Mouse (Mus musculus) CH12.LX (cell line): ENCODE results near the gene Gm8104. TPM values are rescaled to one million over a fixed set of nuclear protein-coding genes. Genes with fewer than 3 reads are reported as not detected.
"Not testable (repeated sequence)": the region's sequence is repeated elsewhere in the genome, so short reads cannot be mapped to it uniquely, and the experiment has no call there.

Experiments
- DNase-seq: peaks from one replicate; pipeline ENCODE4 v3.0.0-alpha.2; 2013; ENCODE audit errors: extremely low read depth
- H3K27ac ChIP-seq: 2 replicates; pipeline ENCODE4 v1.5.1; 2012; ENCODE audit warnings: low read depth, mild to moderate bottlenecking, control low read depth, moderate library complexity; ENCODE audit not compliant: insufficient read depth
- H3K27me3 ChIP-seq: replicated peaks from 2 replicates; pipeline ENCODE3; 2012; ENCODE audit warnings: inconsistent platforms
- H3K36me3 ChIP-seq, 2 experiments: replicated peaks in 1 of 2; 2 replicates each; pipeline versions ENCODE3 to v1.6.1; 2012; ENCODE audit warnings: inconsistent platforms in 1 of 2, low read length in 1 of 2, mild to moderate bottlenecking in 1 of 2, mixed read lengths in 1 of 2, moderate library complexity in 1 of 2; ENCODE audit not compliant: control insufficient read depth in 1 of 2, insufficient read depth in 1 of 2
- H3K4me1 ChIP-seq, 2 experiments: 2 replicates each; pipeline ENCODE4 v1.6.1; 2012; ENCODE audit warnings: inconsistent platforms in 1 of 2, moderate library complexity in 1 of 2; ENCODE audit not compliant: insufficient read depth in 2 of 2, control insufficient read depth in 1 of 2
- H3K4me2 ChIP-seq: 2 replicates; pipeline ENCODE4 v1.6.1; 2012; ENCODE audit warnings: low read depth, mild to moderate bottlenecking, control low read depth; ENCODE audit not compliant: poor library complexity, insufficient read depth, severe bottlenecking
- H3K4me3 ChIP-seq, 3 experiments: fragments of 150-350 bp in 1 of 3; sonication (generic) in 1 of 3; replicated peaks in 1 of 3; 2 replicates each; pipeline versions ENCODE3 to v1.5.1; 2011 to 2012; ENCODE audit warnings: low read depth in 2 of 3, low read length in 2 of 3, mild to moderate bottlenecking in 2 of 3, moderate library complexity in 2 of 3, control low read depth in 1 of 3, improper control_type of control experiment in 1 of 3, inconsistent platforms in 1 of 3, mixed read lengths in 1 of 3; ENCODE audit not compliant: poor library complexity in 1 of 3
- H3K79me2 ChIP-seq: replicated peaks from 2 replicates; pipeline ENCODE4 v1.6.1; 2012; ENCODE audit warnings: mild to moderate bottlenecking, moderate library complexity; ENCODE audit not compliant: control insufficient read depth, poor library complexity, insufficient read depth, severe bottlenecking; ENCODE audit errors: extremely low read depth
- H3K9ac ChIP-seq: 2 replicates; pipeline ENCODE4 v1.6.1; 2012; ENCODE audit warnings: low read depth, mild to moderate bottlenecking, control low read depth, moderate library complexity; ENCODE audit not compliant: insufficient read depth
- H3K9me3 ChIP-seq: replicated peaks from 2 replicates; pipeline ENCODE3; 2012; ENCODE audit warnings: low read length, inconsistent platforms, mixed read lengths
- dilution Hi-C: fragments of 300-500 bp; cut with MboI; formaldehyde crosslinking; loops from 2 replicates; pipeline ENCODE4 v1.14.3; 2020; ENCODE audit warnings: low sequenced_read_pairs; ENCODE audit not compliant: extremely low pct_unique_long_range_greater_than_20kb, extremely low pct_ligation_motif_present
- in situ Hi-C: fragments of 300-500 bp; cut with MboI; formaldehyde crosslinking; loops from 3 replicates; pipeline ENCODE4 v1.14.3; 2019; ENCODE audit warnings: low sequenced_read_pairs, low pct_ligation_motif_present, low pct_unique_long_range_greater_than_20kb, mixed read lengths
- polyA plus RNA-seq: library from polyadenylated mRNA; unstranded; fragments of >175 nt; gene quantifications from 2 replicates; pipeline ENCODE4 v1.2.1, GENCODE M21; 2012; ENCODE audit warnings: low read depth; ENCODE audit not compliant: insufficient read length
- total RNA-seq, 2 experiments: library from RNA; depleted of rRNA; stranded (reverse); fragments of 300-350 nt in 1 of 2; fragments of >200 nt in 1 of 2; gene quantifications; 2 replicates each; pipeline ENCODE4 v1.2.3; 2012 to 2014

Gene Gm8104
- total RNA-seq (2012; rRNA removed) (not detected in 2 replicates), total RNA-seq (2014; rRNA removed) (not detected in 2 replicates), polyA plus RNA-seq (not detected in 2 replicates)

- dilution Hi-C loops, H3K27ac ChIP-seq, DNase-seq, H3K79me2 ChIP-seq, H3K36me3 ChIP-seq, H3K4me2 ChIP-seq, H3K9me3 ChIP-seq, H3K9ac ChIP-seq, H3K4me3 ChIP-seq, H3K27me3 ChIP-seq, H3K4me1 ChIP-seq, in situ Hi-C loops: not testable (repeated sequence)
These were observed at the start of gene Gm8104 for GRCm38 (mm10) chr14:43100301-43100700. Gm8104 (plus strand) TSS chr14:43100601.

DNA sequence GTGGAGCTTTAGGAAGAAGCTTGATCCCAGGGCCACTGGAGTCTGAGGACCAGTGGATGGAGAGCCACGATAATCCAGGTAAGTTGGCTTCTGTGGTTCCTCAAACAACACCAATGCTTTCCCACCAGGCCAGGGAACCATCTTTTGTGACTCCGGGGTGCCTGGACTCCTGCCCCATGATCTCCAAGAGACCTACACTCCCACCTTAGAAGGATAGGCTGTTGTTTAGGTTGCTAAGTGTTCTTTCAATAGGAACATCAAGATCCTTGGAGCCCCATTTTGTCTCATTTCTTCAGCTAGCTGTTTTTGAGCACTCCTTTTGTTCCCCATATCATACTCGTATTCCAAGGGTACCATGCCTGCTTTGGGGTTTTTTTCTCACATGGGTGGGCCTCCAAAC is 42.3 kb upstream of the Gm8104 start:
- H3K4me3 ChIP-seq, in situ Hi-C loops: not testable (repeated sequence)

GRCm38 (mm10) chr14:43060179-43060578 is 40.2 kb upstream of the Gm8104 start:
- H3K9me3 ChIP-seq, H3K27ac ChIP-seq, H3K4me1 ChIP-seq, dilution Hi-C loops, H3K4me3 ChIP-seq, H3K9ac ChIP-seq, H3K4me2 ChIP-seq, H3K27me3 ChIP-seq, DNase-seq, in situ Hi-C loops, H3K36me3 ChIP-seq, H3K79me2 ChIP-seq: not testable (repeated sequence)

More for the DNA sequence above, 42.3 kb upstream of the Gm8104 start:
- H3K4me1 ChIP-seq, H3K27ac ChIP-seq, H3K36me3 ChIP-seq, dilution Hi-C loops, H3K9me3 ChIP-seq, H3K79me2 ChIP-seq, H3K27me3 ChIP-seq, DNase-seq, H3K4me2 ChIP-seq, H3K9ac ChIP-seq: not testable (repeated sequence)

- H3K4me2 ChIP-seq, H3K9ac ChIP-seq, H3K36me3 ChIP-seq, H3K27me3 ChIP-seq, H3K4me1 ChIP-seq, H3K4me3 ChIP-seq, in situ Hi-C loops, H3K9me3 ChIP-seq, dilution Hi-C loops, DNase-seq, H3K79me2 ChIP-seq, H3K27ac ChIP-seq: not testable (repeated sequence)
These were observed 23.9 kb upstream of the Gm8104 start, which contains the start of gene Gm8094 for GRCm38 (mm10) chr14:43076543-43076942. Gm8094 (minus strand) TSS chr14:43076643.

- H3K4me3 ChIP-seq, H3K9me3 ChIP-seq, H3K27me3 ChIP-seq, dilution Hi-C loops, DNase-seq, H3K36me3 ChIP-seq, H3K27ac ChIP-seq, H3K9ac ChIP-seq, H3K4me1 ChIP-seq, in situ Hi-C loops, H3K4me2 ChIP-seq, H3K79me2 ChIP-seq: not testable (repeated sequence)
These were observed 15.3 kb upstream of the Gm8104 start for GRCm38 (mm10) chr14:43084936-43085730.

GRCm38 (mm10) chr14:43089103-43089919 is 11.1 kb upstream of the Gm8104 start:
- H3K36me3 ChIP-seq, in situ Hi-C loops, DNase-seq, H3K4me3 ChIP-seq, H3K27ac ChIP-seq, H3K4me2 ChIP-seq, H3K27me3 ChIP-seq, H3K4me1 ChIP-seq, H3K9me3 ChIP-seq, H3K9ac ChIP-seq, dilution Hi-C loops, H3K79me2 ChIP-seq: not testable (repeated sequence)
